ENCODE assay signal across 28 mouse cellular contexts in genomic region chr1:79466585-79466984, GRCm38 (mm10). TPM values are rescaled to one million over a fixed set of nuclear protein-coding genes. Genes with fewer than 3 reads are reported as not detected.
DNase-seq lines count a peak whose midpoint lies in the region; ATAC-seq and TF ChIP-seq lines count a peak whose summit lies in the region.
"Had no signal": no experiment of that assay in that cellular context is flagged by ENCODE, and none has a peak within 500 bp of the region (broad histone marks: within the 10 kb centered on the region; RNA-seq: fewer than 3 reads in every experiment).

No protein-coding gene starts in this region.

- H3K9me3 ChIP-seq in hindbrain, embryonic 11.5 days (ENCODE audit: control insufficient read depth, low read length): no peaks in the 10 kb centered on the region
- no peaks in the 10 kb centered on the region for H3K9me3 ChIP-seq in hindbrain, embryonic 14.5 days (ENCODE audit: control insufficient read depth, low read length)
- H3K9me3 ChIP-seq in liver, embryonic 11.5 days (ENCODE audit: control insufficient read depth, low read length): no peaks in the 10 kb centered on the region
- H3K9me3 ChIP-seq in liver, embryonic 16.5 days (replicated peaks; ENCODE audit: control insufficient read depth, low read length): no peaks in the 10 kb centered on the region
- H3K9me3 ChIP-seq: heart, embryonic 12.5 days; midbrain, embryonic 15.5 days; neural tube, embryonic 12.5 days had no signal

- peak; percentile 53; the same call in 1 of the 2 replicates for ATAC-seq in hindbrain, embryonic 11.5 days (ENCODE audit: low FRiP score)
- ATAC-seq in hindbrain, embryonic 14.5 days (ENCODE audit: low FRiP score): no peak
- peak; percentile 76 for ATAC-seq in liver, embryonic 11.5 days (replicated peaks; ENCODE audit: low FRiP score)
- ATAC-seq in liver, embryonic 16.5 days (ENCODE audit: low read depth): peak; percentile 95
- ATAC-seq: hindbrain, embryonic 16.5 days; lung, postnatal 0 days; midbrain, embryonic 15.5 days had no signal

- no peak for DNase-seq in hindbrain, embryonic 11.5 days (ENCODE audit: low spot score)
- no peak for DNase-seq in hindbrain, embryonic 14.5 days (ENCODE audit: low spot score)
- DNase-seq in brain, embryonic 14.5 days (ENCODE audit: low read depth): peak; percentile 27
- no peak for DNase-seq in liver, embryonic 11.5 days (ENCODE audit: low spot score)
- DNase-seq in neural tube, embryonic 10.5 days (ENCODE audit: extremely low spot score, low spot score): no peak
- no peak for DNase-seq in lung, postnatal 25 days (ENCODE audit: low spot score)
- DNase-seq: adrenal gland, postnatal 25 days; cerebellum, adult 18-20 months; cerebellum, postnatal 10 days; gastrocnemius, adult 2 months; heart, adult 2 months; kidney, adult 11 months; kidney, postnatal 14 days; layer of hippocampus, adult 9-11 months; lung, adult 18-20 months; right cerebral cortex, adult 18-20 months; thymus, postnatal 4 days had no signal

- H3K27ac ChIP-seq in hindbrain, embryonic 11.5 days (ENCODE audit: low read depth, low read length): no peak overlapping the region
- H3K27ac ChIP-seq in hindbrain, embryonic 14.5 days: no peak overlapping the region
- no peak overlapping the region for H3K27ac ChIP-seq in liver, embryonic 11.5 days (ENCODE audit: low read depth, low read length)
- no peak overlapping the region for H3K27ac ChIP-seq in liver, embryonic 16.5 days (ENCODE audit: low read length)
- H3K27ac ChIP-seq: gastrocnemius, adult 2 months; heart, adult 2 months; macrophage; midbrain, embryonic 15.5 days; neural tube, embryonic 12.5 days had no signal

- H3K4me1 ChIP-seq in hindbrain, embryonic 11.5 days (replicated peaks; ENCODE audit: control insufficient read depth, insufficient read depth, low read length): no peaks in the 10 kb centered on the region
- no peaks in the 10 kb centered on the region for H3K4me1 ChIP-seq in hindbrain, embryonic 14.5 days (replicated peaks; ENCODE audit: control insufficient read depth, insufficient read depth, low read length)
- no peaks in the 10 kb centered on the region for H3K4me1 ChIP-seq in liver, embryonic 11.5 days (replicated peaks; ENCODE audit: control insufficient read depth, insufficient read depth, low read length)
- no peaks in the 10 kb centered on the region for H3K4me1 ChIP-seq in liver, embryonic 16.5 days (ENCODE audit: control insufficient read depth, low read depth, low read length)
- H3K4me1 ChIP-seq: heart, embryonic 12.5 days; midbrain, embryonic 15.5 days; neural tube, embryonic 12.5 days had no signal

- TF ChIP-seq CTCF in brain, embryonic 14.5 days (IDR thresholded peaks at IDR 0.05; ENCODE audit: borderline replicate concordance, extremely low read depth, insufficient read depth, insufficient read length): no peak

- no peak overlapping the region for H3K4me2 ChIP-seq in hindbrain, embryonic 11.5 days (replicated peaks; ENCODE audit: low read depth, low read length)
- no peak overlapping the region for H3K4me2 ChIP-seq in hindbrain, embryonic 14.5 days (replicated peaks)
- no peak overlapping the region for H3K4me2 ChIP-seq in liver, embryonic 11.5 days
- H3K4me2 ChIP-seq in liver, embryonic 16.5 days (ENCODE audit: low read depth, low read length): no peak overlapping the region
- H3K4me2 ChIP-seq: heart, embryonic 12.5 days; midbrain, embryonic 15.5 days; neural tube, embryonic 12.5 days had no signal

- WGBS in hindbrain, embryonic 11.5 days: 65% methylated on average over 3 of the region's 3 CpGs
- WGBS in hindbrain, embryonic 14.5 days: 45% methylated on average over 3 of the region's 3 CpGs
- WGBS in liver, embryonic 11.5 days: 54% methylated on average over 3 of the region's 3 CpGs
- 41% methylated on average over 3 of the region's 3 CpGs for WGBS in liver, embryonic 16.5 days (ENCODE audit: insufficient replicate concordance)

- no peak overlapping the region for H3K4me3 ChIP-seq in hindbrain, embryonic 11.5 days (ENCODE audit: low read depth, low read length)
- no peak overlapping the region for H3K4me3 ChIP-seq in hindbrain, embryonic 14.5 days (replicated peaks; ENCODE audit: low read length)
- H3K4me3 ChIP-seq in liver, embryonic 11.5 days (ENCODE audit: low read depth, low read length): no peak overlapping the region
- no peak overlapping the region for H3K4me3 ChIP-seq in liver, embryonic 16.5 days (ENCODE audit: low read depth, low read length)
- H3K4me3 ChIP-seq: erythroblast, embryonic 14.5 days; gastrocnemius, adult 2 months; heart, adult 2 months; heart, embryonic 12.5 days; midbrain, embryonic 15.5 days; neural tube, embryonic 12.5 days had no signal

- H3K9ac ChIP-seq in hindbrain, embryonic 11.5 days (ENCODE audit: low read depth, low read length): no peak overlapping the region
- no peak overlapping the region for H3K9ac ChIP-seq in hindbrain, embryonic 14.5 days
- no peak overlapping the region for H3K9ac ChIP-seq in liver, embryonic 11.5 days (ENCODE audit: low read depth, low read length)
- H3K9ac ChIP-seq in liver, embryonic 16.5 days (ENCODE audit: low read depth, low read length): no peak overlapping the region
- H3K9ac ChIP-seq: heart, embryonic 12.5 days; midbrain, embryonic 15.5 days; neural tube, embryonic 12.5 days had no signal

- H3K36me3 ChIP-seq in hindbrain, embryonic 11.5 days (ENCODE audit: control insufficient read depth, insufficient read depth, low read length): no peaks in the 10 kb centered on the region
- no peaks in the 10 kb centered on the region for H3K36me3 ChIP-seq in hindbrain, embryonic 14.5 days (replicated peaks; ENCODE audit: control insufficient read depth, insufficient read depth)
- H3K36me3 ChIP-seq in liver, embryonic 11.5 days (ENCODE audit: control insufficient read depth, insufficient read depth, low read length): no peaks in the 10 kb centered on the region
- H3K36me3 ChIP-seq in liver, embryonic 16.5 days (ENCODE audit: control insufficient read depth, insufficient read depth): no peaks in the 10 kb centered on the region
- H3K36me3 ChIP-seq: heart, embryonic 12.5 days; midbrain, embryonic 15.5 days; neural tube, embryonic 12.5 days had no signal

- TF ChIP-seq POLR2A in brain, embryonic 14.5 days (IDR thresholded peaks at IDR 0.05; ENCODE audit: borderline replicate concordance, extremely low read depth, insufficient read depth, insufficient read length, poor library complexity, severe bottlenecking): no peak

- H3K27me3 ChIP-seq in hindbrain, embryonic 11.5 days (ENCODE audit: control insufficient read depth, insufficient read depth, low read length): no peaks in the 10 kb centered on the region
- H3K27me3 ChIP-seq in hindbrain, embryonic 14.5 days (ENCODE audit: control insufficient read depth, insufficient read depth, low read length): no peaks in the 10 kb centered on the region
- no peaks in the 10 kb centered on the region for H3K27me3 ChIP-seq in liver, embryonic 11.5 days (replicated peaks; ENCODE audit: control insufficient read depth, insufficient read depth, low read length)
- no peaks in the 10 kb centered on the region for H3K27me3 ChIP-seq in liver, embryonic 16.5 days (ENCODE audit: control insufficient read depth, insufficient read depth, low read depth, low read length)
- H3K27me3 ChIP-seq: heart, embryonic 12.5 days; midbrain, embryonic 15.5 days; neural tube, embryonic 12.5 days had no signal

RNA-seq across cellular contexts. Expression of gene Scg2, which starts 26.7 kb away (rescaled TPM):
- polyA plus RNA-seq in hindbrain, embryonic 11.5 days (2014; fragmentation: Nextera tagmentation; extraction: Ambion mirVana): 9.3 and 13.4 TPM in 2 replicates
- polyA plus RNA-seq in hindbrain, embryonic 14.5 days (2014; fragmentation: Nextera tagmentation; extraction: Ambion mirVana): 158 and 200 TPM in 2 replicates
- polyA plus RNA-seq in brain, embryonic 14.5 days (2012; rRNA removed): 32.4 and 55.7 TPM in 2 replicates
- polyA plus RNA-seq in liver, embryonic 11.5 days (2014; fragmentation: Nextera tagmentation; extraction: Ambion mirVana): 0.21 and 0.22 TPM in 2 replicates
- polyA plus RNA-seq in liver, embryonic 16.5 days (2015; fragmentation: Nextera tagmentation; extraction: Ambion mirVana): 0.19 TPM in 1 of 2 replicates, not detected in the other
- polyA plus RNA-seq: erythroblast, embryonic 14.5 days; heart, adult 2 months; limb, embryonic 11.5 days; macrophage; spleen, adult 2 months; testis, adult 2 months had no signal
